Mouse (Mus musculus) thymus, postnatal 0 days (tissue): ENCODE data around the gene F2r. TPM values are rescaled to one million over a fixed set of nuclear protein-coding genes. Genes with fewer than 3 reads are reported as not detected.

ENCODE experiments used
- polyA plus RNA-seq: library from polyadenylated mRNA; unstranded; fragments of >200 nt; fragmentation: Nextera tagmentation; extraction: Ambion mirVana; gene quantifications from 2 replicates; pipeline ENCODE4 v1.2.1, GENCODE M21; 2015

Gene F2r
- polyA plus RNA-seq, 1 experiment from 2014 or later, result 27.2 TPM

Other genes starting within 250 kb of the F2r start
- 36.3 and 36.8 TPM in 2 replicates for gene Aggf1, start 243.1 kb downstream of the F2r start, polyA plus RNA-seq
- gene Crhbp, start 173.6 kb downstream of the F2r start, polyA plus RNA-seq, result 3.6 and 4.2 TPM in 2 replicates
- gene S100z, start 139.8 kb downstream of the F2r start, polyA plus RNA-seq, result 0.89 and 1.4 TPM in 2 replicates
- gene F2rl1, start 93.3 kb downstream of the F2r start, polyA plus RNA-seq, result 1.8 TPM in 2 replicates
- 0.56 and 0.76 TPM in 2 replicates for gene F2rl2, start 78.4 kb upstream of the F2r start, polyA plus RNA-seq